Comparison of ENCODE assay signal across 9 mouse cellular contexts in genomic region chr7:112825339-112825781, GRCm38 (mm10).
DNase-seq lines count a peak whose midpoint lies in the region; ATAC-seq and TF ChIP-seq lines count a peak whose summit lies in the region.
"Had no signal": no experiment of that assay in that cellular context is flagged by ENCODE, and none has a peak within 500 bp of the region (broad histone marks: within the 10 kb centered on the region; RNA-seq: fewer than 3 reads in every experiment).

No protein-coding gene starts in this region.

- no peak overlapping the region for H3ac ChIP-seq in myocyte (ENCODE audit: control insufficient read depth, insufficient read length)

- peak overlapping the region; percentile 6; the same call in 1 of the 2 replicates for H3K9ac ChIP-seq in kidney, embryonic 16.5 days (replicated peaks; ENCODE audit: low read length)
- H3K9ac ChIP-seq in embryonic facial prominence, embryonic 13.5 days, result no peak overlapping the region
- H3K9ac ChIP-seq in hindbrain, embryonic 13.5 days, result peak overlapping the region; percentile 49; the same call in 1 of the 2 replicates

- no peaks in the 10 kb centered on the region for H3K27me3 ChIP-seq in kidney, embryonic 16.5 days (ENCODE audit: insufficient read depth, low read length)
- H3K27me3 ChIP-seq in embryonic facial prominence, embryonic 13.5 days, result no peaks in the 10 kb centered on the region
- no peaks in the 10 kb centered on the region; the same call in 1 of the 2 replicates for H3K27me3 ChIP-seq in hindbrain, embryonic 13.5 days
- H3K27me3 ChIP-seq in myocyte (ENCODE audit: control insufficient read depth, insufficient read depth, insufficient read length), result no peaks in the 10 kb centered on the region

- ATAC-seq in kidney, embryonic 16.5 days (ENCODE audit: low FRiP score, low TSS enrichment), result no peak
- ATAC-seq in embryonic facial prominence, embryonic 13.5 days (ENCODE audit: insufficient number of reproducible peaks, insufficient read depth, low FRiP score, low TSS enrichment, low read depth), result no peak
- ATAC-seq in hindbrain, embryonic 13.5 days (ENCODE audit: low FRiP score), result no peak

- H3K4me2 ChIP-seq in kidney, embryonic 16.5 days (replicated peaks; ENCODE audit: low read depth, low read length), result peak overlapping the region; percentile 0; the same call in 1 of the 2 replicates
- peak overlapping the region; percentile 49 for H3K4me2 ChIP-seq in embryonic facial prominence, embryonic 13.5 days
- peak overlapping the region; percentile 38; the same call in 1 of the 2 replicates for H3K4me2 ChIP-seq in hindbrain, embryonic 13.5 days
- H3K4me2 ChIP-seq in myocyte (ENCODE audit: low read depth), result peak overlapping the region; percentile 71

- H3K79me2 ChIP-seq in myocyte (ENCODE audit: control insufficient read depth, insufficient read depth), result peaks cover 78% of the 10 kb centered on the region

- 13% methylated on average over 11 of the region's 11 CpGs for WGBS in kidney, embryonic 16.5 days
- 22% methylated on average over 11 of the region's 11 CpGs for WGBS in embryonic facial prominence, embryonic 13.5 days
- WGBS in hindbrain, embryonic 13.5 days, result 4% methylated on average over 11 of the region's 11 CpGs

- H3K27ac ChIP-seq in kidney, embryonic 16.5 days (ENCODE audit: low read length), result peak overlapping the region; percentile 86
- peak overlapping the region; percentile 92 for H3K27ac ChIP-seq in embryonic facial prominence, embryonic 13.5 days
- H3K27ac ChIP-seq in hindbrain, embryonic 13.5 days, result peak overlapping the region; percentile 91
- H3K27ac ChIP-seq: macrophage had no signal

- TF ChIP-seq POLR2A in myocyte (IDR thresholded peaks at IDR 0.05; ENCODE audit: insufficient read length, low read depth), result no peak

- DNase-seq in kidney, postnatal 25 days, result no peak
- no peak for DNase-seq in right cerebral cortex, adult 18-20 months
- no peak for DNase-seq in adrenal gland, adult 2 months
- DNase-seq in left cerebral cortex, adult 8-10 months (ENCODE audit: low spot score in 2 of 2), result no peak

- no peaks in the 10 kb centered on the region for H3K9me3 ChIP-seq in kidney, embryonic 16.5 days (ENCODE audit: low read length)
- H3K9me3 ChIP-seq in embryonic facial prominence, embryonic 13.5 days, result no peaks in the 10 kb centered on the region
- no peaks in the 10 kb centered on the region for H3K9me3 ChIP-seq in hindbrain, embryonic 13.5 days

- H3K36me3 ChIP-seq in kidney, embryonic 16.5 days (ENCODE audit: insufficient read depth, low read length), result no peaks in the 10 kb centered on the region
- H3K36me3 ChIP-seq in embryonic facial prominence, embryonic 13.5 days, result no peaks in the 10 kb centered on the region
- H3K36me3 ChIP-seq in hindbrain, embryonic 13.5 days, result no peaks in the 10 kb centered on the region
- no peaks in the 10 kb centered on the region for H3K36me3 ChIP-seq in myocyte (ENCODE audit: control insufficient read depth, insufficient read depth)

- H3K4me3 ChIP-seq in kidney, embryonic 16.5 days (ENCODE audit: low read length), result no peak overlapping the region
- H3K4me3 ChIP-seq in embryonic facial prominence, embryonic 13.5 days, result no peak overlapping the region
- H3K4me3 ChIP-seq in hindbrain, embryonic 13.5 days, result no peak overlapping the region
- no peak overlapping the region for H3K4me3 ChIP-seq in myocyte

- H3K4me1 ChIP-seq in kidney, embryonic 16.5 days (ENCODE audit: insufficient read depth, low read length), result peaks cover 73% of the 10 kb centered on the region
- H3K4me1 ChIP-seq in embryonic facial prominence, embryonic 13.5 days, result peaks cover 85% of the 10 kb centered on the region
- peaks cover 77% of the 10 kb centered on the region for H3K4me1 ChIP-seq in hindbrain, embryonic 13.5 days (replicated peaks)

TF ChIP-seq in myocyte, 11 proteins besides CTCF, POLR2A, EP300 and RAD21:
- TF ChIP-seq TCF3 (IDR thresholded peaks at IDR 0.05; ENCODE audit: insufficient read length, low read depth) (no peak), TCF12 (IDR thresholded peaks at IDR 0.05; ENCODE audit: insufficient read depth, poor library complexity, severe bottlenecking) (no peak), E2F4 (IDR thresholded peaks at IDR 0.05; ENCODE audit: insufficient read depth) (no peak), MYOD1 (IDR thresholded peaks at IDR 0.05; ENCODE audit: control insufficient read depth in 1 of 3, insufficient read length in 2 of 3, low read depth in 2 of 3) (no peak), MAX (IDR thresholded peaks at IDR 0.05; ENCODE audit: low read depth) (no peak), SRF (IDR thresholded peaks at IDR 0.05; ENCODE audit: control insufficient read depth, insufficient read length, low read depth) (no peak), POLR2AphosphoS2 (IDR thresholded peaks at IDR 0.05; ENCODE audit: insufficient read length, low read depth) (no peak), USF1 (IDR thresholded peaks at IDR 0.05; ENCODE audit: low read depth) (no peak), CEBPB (IDR thresholded peaks at IDR 0.05; ENCODE audit: insufficient read depth, poor library complexity, severe bottlenecking) (no peak), MYOG (IDR thresholded peaks at IDR 0.05; ENCODE audit: control insufficient read depth in 1 of 3, insufficient read depth in 1 of 3, insufficient read length in 2 of 3, low read depth in 2 of 3) (no peak), REST (IDR thresholded peaks at IDR 0.05; ENCODE audit: insufficient read depth, insufficient read length) (no peak)

Comparison
In these comparisons a context has a peak if more than half of its experiments do, and no peak if none do; other contexts are left out.
1. H3K4me2 ChIP-seq: peak in every context shown above with its lines; median percentile 71 in myocyte; 49 in embryonic facial prominence, embryonic 13.5 days; 38 in hindbrain, embryonic 13.5 days; 0 in kidney, embryonic 16.5 days.